Mouse (Mus musculus): ENCODE measurements around the gene Tgm7. TPM values are rescaled to one million over a fixed set of nuclear protein-coding genes. Genes with fewer than 3 reads are reported as not detected.

The Tgm7 gene
- polyA plus RNA-seq (2012): not detected in 2 replicates

DNA sequence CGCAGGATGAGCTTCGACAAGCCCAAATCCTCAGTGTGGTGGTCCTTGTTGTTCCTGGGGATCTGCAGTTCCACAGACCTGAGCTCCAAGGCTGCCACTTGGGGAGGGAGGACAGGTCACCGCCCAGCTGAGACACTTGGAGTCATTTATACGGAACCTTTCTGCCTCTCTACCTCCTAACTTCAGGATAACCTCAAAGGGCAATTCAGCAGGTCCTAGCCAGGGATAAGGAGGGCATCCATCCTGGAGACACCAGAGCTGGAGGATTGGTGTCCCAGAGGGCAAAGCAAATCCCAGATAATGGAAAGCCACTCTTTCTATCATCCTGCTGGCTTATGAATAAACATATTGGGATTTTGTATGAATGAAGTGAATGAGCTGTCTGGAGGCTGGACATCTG is at the start of gene Tgm7:
TSS of gene Tgm7 (minus strand) at position 101 of the 400 bp plus-strand sequence.

GRCm38 (mm10) chr2:121140018-121140882 is 30.7 kb upstream of the Tgm7 start, which contains the start of the genes Adal and Lcmt2:
Gene Adal (plus strand): TSS chr2:121140428.
Gene Lcmt2 (minus strand): TSS chr2:121140653.

GRCm38 (mm10) chr2:121085480-121086185 is 24.0 kb downstream of the Tgm7 start, which contains the start of gene Tgm5:
Gene Tgm5 (minus strand): TSS chr2:121085841.

Other genes starting within 250 kb of the Tgm7 start
- 12.4 and 14.0 TPM in 2 replicates for gene Ubr1, start 139.1 kb downstream of the Tgm7 start, polyA plus RNA-seq (2012)
- gene Tmem62, start 132.8 kb downstream of the Tgm7 start, polyA plus RNA-seq (2012): 1.6 and 2.0 TPM in 2 replicates
- gene Ccndbp1, start 101.4 kb downstream of the Tgm7 start, polyA plus RNA-seq (2012): 11.6 and 15.6 TPM in 2 replicates
- 0.84 and 1.1 TPM in 2 replicates for gene Epb42, start 72.7 kb downstream of the Tgm7 start, polyA plus RNA-seq (2012)
- not detected in 2 replicates for gene Tgm5, start 24.0 kb downstream of the Tgm7 start, polyA plus RNA-seq (2012)
- gene Adal, start 30.6 kb upstream of the Tgm7 start, polyA plus RNA-seq (2012): 4.2 and 4.6 TPM in 2 replicates
- 7.2 and 8.4 TPM in 2 replicates for gene Lcmt2, start 30.9 kb upstream of the Tgm7 start, polyA plus RNA-seq (2012)
- 14.5 and 16.1 TPM in 2 replicates for gene Tubgcp4, start 60.9 kb upstream of the Tgm7 start, polyA plus RNA-seq (2012)
- gene Zscan29, start 61.3 kb upstream of the Tgm7 start, polyA plus RNA-seq (2012): 13.7 and 16.5 TPM in 2 replicates
- 22.0 and 34.2 TPM in 2 replicates for gene Trp53bp1, start 161.6 kb upstream of the Tgm7 start, polyA plus RNA-seq (2012)
- 0.01 and 0.30 TPM in 2 replicates for gene Map1a, start 179.8 kb upstream of the Tgm7 start, polyA plus RNA-seq (2012)
- gene Ppip5k1, start 245.6 kb upstream of the Tgm7 start, polyA plus RNA-seq (2012): 5.6 and 6.3 TPM in 2 replicates
- not detected in 2 replicates for gene Ckmt1, start 247.9 kb upstream of the Tgm7 start, polyA plus RNA-seq (2012)